In the genomic region with DNA sequence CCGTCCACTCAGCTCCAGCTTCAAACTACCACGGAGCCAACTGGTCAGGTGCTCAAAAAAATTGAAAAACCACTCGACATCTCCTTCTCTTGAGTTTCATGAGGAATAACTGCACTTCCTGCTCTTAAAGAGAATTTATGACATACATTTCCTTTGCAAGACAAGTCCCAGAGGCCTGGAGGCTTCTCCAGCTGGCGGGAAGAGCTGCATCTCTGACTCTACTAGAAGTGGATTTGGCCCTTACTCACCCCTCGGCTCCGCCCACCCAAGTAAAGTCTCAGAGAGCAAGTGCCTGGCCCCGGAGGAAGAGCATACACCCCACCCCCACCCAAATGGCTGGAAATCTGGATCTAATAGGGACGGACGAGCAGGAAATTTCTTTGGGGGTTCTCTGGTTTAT, we compare ENCODE assay signal across 13 mouse cellular contexts. TPM values are rescaled to one million over a fixed set of nuclear protein-coding genes. Genes with fewer than 3 reads are reported as not detected.
A peak's percentile ranks its signal among the peaks of the same experiment; 100 is the strongest.
DNase-seq lines count a peak whose midpoint lies in the region; ATAC-seq and TF ChIP-seq lines count a peak whose summit lies in the region.
"Had no signal": no experiment of that assay in that cellular context is flagged by ENCODE, and none has a peak within 500 bp of the region (broad histone marks: within the 10 kb centered on the region; RNA-seq: fewer than 3 reads in every experiment).

No protein-coding gene starts in this region.

- no peak for TF ChIP-seq CTCF in kidney, adult 2 months (conservative IDR thresholded peaks at IDR 0.05; ENCODE audit: insufficient read depth, insufficient read length, low read depth, low read length)

- DNase-seq in kidney, adult 2 months, result peak; percentile 72
- DNase-seq in kidney, adult 8-10 months, result no peak
- DNase-seq in R1 (ENCODE audit: low read depth, low spot score), result peak; percentile 16
- no peak for DNase-seq in cerebellum, adult 9-10 months
- DNase-seq: adrenal gland, adult 8-10 months; thymus, postnatal 14 days had no signal

- 54% methylated on average over 9 of the region's 9 CpGs for WGBS in kidney, adult 2 months
- WGBS in intestine, embryonic 16.5 days, result 43% methylated on average over 9 of the region's 9 CpGs
- WGBS in liver, embryonic 16.5 days (ENCODE audit: insufficient replicate concordance), result 41% methylated on average over 9 of the region's 9 CpGs

- no peaks in the 10 kb centered on the region for H3K4me1 ChIP-seq in kidney, adult 2 months (ENCODE audit: control insufficient read depth, insufficient read depth, low read length)
- peaks cover 9% of the 10 kb centered on the region for H3K4me1 ChIP-seq in intestine, embryonic 16.5 days (ENCODE audit: control insufficient read depth, insufficient read depth, low read length)
- peaks cover 46% of the 10 kb centered on the region for H3K4me1 ChIP-seq in liver, embryonic 16.5 days (ENCODE audit: control insufficient read depth, low read depth, low read length)
- H3K4me1 ChIP-seq: midbrain, embryonic 10.5 days had no signal

- H3K4me2 ChIP-seq in intestine, embryonic 16.5 days (ENCODE audit: low read depth, low read length), result no peak overlapping the region
- peak overlapping the region; percentile 58 for H3K4me2 ChIP-seq in liver, embryonic 16.5 days (ENCODE audit: low read depth, low read length)
- H3K4me2 ChIP-seq: hindbrain, embryonic 15.5 days had no signal

- H3K27me3 ChIP-seq in kidney, adult 2 months (replicated peaks; ENCODE audit: control insufficient read depth, insufficient read depth, low read length), result no peaks in the 10 kb centered on the region
- H3K27me3 ChIP-seq in intestine, embryonic 16.5 days (replicated peaks; ENCODE audit: control insufficient read depth, insufficient read depth, low read length), result no peaks in the 10 kb centered on the region
- H3K27me3 ChIP-seq in liver, embryonic 16.5 days (ENCODE audit: control insufficient read depth, insufficient read depth, low read depth, low read length), result no peaks in the 10 kb centered on the region
- H3K27me3 ChIP-seq: hindbrain, embryonic 15.5 days had no signal

- ATAC-seq in intestine, embryonic 16.5 days, result peak; percentile 53; the same call in 1 of the 2 replicates
- peak; percentile 53 for ATAC-seq in liver, embryonic 16.5 days (ENCODE audit: low read depth)
- no peak for ATAC-seq in megakaryocyte, adult 5-6 weeks (ENCODE audit: poor library complexity, severe bottlenecking)
- no peak for ATAC-seq in activated CD4-positive, CD25-positive, alpha-beta regulatory T cell, adult 4 months

- no peak overlapping the region for H3K4me3 ChIP-seq in kidney, adult 2 months (ENCODE audit: insufficient read depth, low read depth, low read length)
- H3K4me3 ChIP-seq in intestine, embryonic 16.5 days (ENCODE audit: low read length), result no peak overlapping the region
- peak overlapping the region; percentile 16 for H3K4me3 ChIP-seq in liver, embryonic 16.5 days (ENCODE audit: low read depth, low read length)
- H3K4me3 ChIP-seq: forebrain, embryonic 10.5 days; hindbrain, embryonic 15.5 days; midbrain, embryonic 10.5 days had no signal

- 0 out of 2 replicates have a peak overlapping the region, but pooled peaks have one; percentile 14 for H3K27ac ChIP-seq in kidney, adult 2 months (ENCODE audit: insufficient read depth, low read depth, low read length)
- H3K27ac ChIP-seq in intestine, embryonic 16.5 days (ENCODE audit: low read length), result peak overlapping the region; percentile 25; the same call in 1 of the 2 replicates
- H3K27ac ChIP-seq in liver, embryonic 16.5 days (ENCODE audit: low read length), result peak overlapping the region; percentile 86
- H3K27ac ChIP-seq: forebrain, embryonic 10.5 days; hindbrain, embryonic 15.5 days; midbrain, embryonic 10.5 days had no signal

- no peaks in the 10 kb centered on the region for H3K9me3 ChIP-seq in intestine, embryonic 16.5 days (ENCODE audit: control insufficient read depth, low read length)
- H3K9me3 ChIP-seq in liver, embryonic 16.5 days (replicated peaks; ENCODE audit: control insufficient read depth, low read length), result no peaks in the 10 kb centered on the region
- H3K9me3 ChIP-seq: forebrain, embryonic 10.5 days; hindbrain, embryonic 15.5 days; midbrain, embryonic 10.5 days had no signal

- TF ChIP-seq POLR2A in kidney, adult 2 months (IDR thresholded peaks at IDR 0.05; ENCODE audit: low read depth, low read length), result no peak

- H3K36me3 ChIP-seq in kidney, adult 2 months (ENCODE audit: control insufficient read depth, insufficient read depth, low read length), result no peaks in the 10 kb centered on the region
- H3K36me3 ChIP-seq in intestine, embryonic 16.5 days (ENCODE audit: control insufficient read depth, insufficient read depth, low read length), result no peaks in the 10 kb centered on the region
- no peaks in the 10 kb centered on the region for H3K36me3 ChIP-seq in liver, embryonic 16.5 days (ENCODE audit: control insufficient read depth, insufficient read depth)
- H3K36me3 ChIP-seq: forebrain, embryonic 10.5 days; hindbrain, embryonic 15.5 days; midbrain, embryonic 10.5 days had no signal

- no peak overlapping the region for H3K9ac ChIP-seq in intestine, embryonic 16.5 days (ENCODE audit: low read depth, low read length)
- H3K9ac ChIP-seq in liver, embryonic 16.5 days (ENCODE audit: low read depth, low read length), result peak overlapping the region; percentile 50
- H3K9ac ChIP-seq: hindbrain, embryonic 15.5 days had no signal

RNA-seq across cellular contexts. Expression of gene Jade2, which starts 16.3 kb away (rescaled TPM):
- 13.4 and 13.8 TPM in 2 replicates for polyA plus RNA-seq in kidney, adult 2 months (2012; rRNA removed)
- 1.3 and 1.5 TPM in 2 replicates for polyA plus RNA-seq in intestine, embryonic 16.5 days (2015; fragmentation: Nextera tagmentation; extraction: Ambion mirVana)
- 0.64 and 0.79 TPM in 2 replicates for polyA plus RNA-seq in liver, embryonic 16.5 days (2015; fragmentation: Nextera tagmentation; extraction: Ambion mirVana)
- total RNA-seq in megakaryocyte, adult 5-6 weeks (2015), result 1.9 and 2.1 TPM in 2 replicates
- 1.4 and 2.4 TPM in 2 replicates for total RNA-seq in megakaryocyte, adult 5-6 weeks (2017)
- polyA plus RNA-seq in activated CD4-positive, CD25-positive, alpha-beta regulatory T cell, adult 4 months (2017; shearing (Covaris generic)), result 10 to 100 TPM; 13.5 to 17.6 TPM

Comparison
In these comparisons a context has a peak if more than half of its experiments do, and no peak if none do; other contexts are left out.
1. DNase-seq: peak in kidney, adult 2 months (single experiment) and R1 (single experiment); none in kidney, adult 8-10 months (0 of 2) and cerebellum, adult 9-10 months (single experiment).
2. H3K27ac ChIP-seq: peak in every context shown above with its lines; median percentile 86 in liver, embryonic 16.5 days; 25 in intestine, embryonic 16.5 days; 14 in kidney, adult 2 months.
3. ATAC-seq: peak in intestine, embryonic 16.5 days (single experiment) and liver, embryonic 16.5 days (single experiment); none in megakaryocyte, adult 5-6 weeks (single experiment) and activated CD4-positive, CD25-positive, alpha-beta regulatory T cell, adult 4 months (single experiment).